Mouse (Mus musculus) forelimb bud, embryonic 11.5 days (tissue): ENCODE results near the gene Krt86.

Source experiments
- DNase-seq: peaks from one replicate; pipeline ENCODE4 v3.0.0-alpha.2; 2012; ENCODE audit warnings: low read depth, low spot score

Gene Krt86

DNA sequence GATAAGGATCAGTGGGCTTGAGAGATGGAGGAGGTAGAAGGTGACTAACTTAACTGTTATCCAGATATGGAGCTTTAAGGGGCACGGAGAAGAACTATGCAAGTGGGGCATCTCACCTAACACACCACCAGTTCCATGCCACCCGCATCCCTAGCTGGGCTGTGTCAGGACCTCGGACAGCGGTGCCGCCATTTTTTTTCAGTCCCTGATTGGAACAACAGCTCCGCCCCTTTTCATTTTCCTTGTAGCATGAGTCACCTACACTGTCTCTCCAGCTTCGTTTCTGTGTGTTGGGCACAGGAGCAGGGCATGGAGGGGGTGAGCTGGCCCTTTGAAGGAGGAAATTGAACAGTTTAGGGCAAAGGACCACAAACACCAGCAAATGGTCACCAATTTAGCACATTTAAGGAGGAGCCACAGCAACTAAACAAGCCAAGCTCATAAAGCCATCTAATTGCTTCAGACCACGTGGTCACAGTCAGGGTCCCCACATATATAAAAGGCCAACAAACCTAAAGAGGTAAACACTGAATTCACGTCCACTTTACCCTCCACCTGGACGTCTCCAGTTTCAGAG lies at the start of gene Krt86:
Gene Krt86 (plus strand): TSS at position 527 of the 577 bp plus-strand sequence.
- DNase-seq = peak; percentile 62

DNA sequence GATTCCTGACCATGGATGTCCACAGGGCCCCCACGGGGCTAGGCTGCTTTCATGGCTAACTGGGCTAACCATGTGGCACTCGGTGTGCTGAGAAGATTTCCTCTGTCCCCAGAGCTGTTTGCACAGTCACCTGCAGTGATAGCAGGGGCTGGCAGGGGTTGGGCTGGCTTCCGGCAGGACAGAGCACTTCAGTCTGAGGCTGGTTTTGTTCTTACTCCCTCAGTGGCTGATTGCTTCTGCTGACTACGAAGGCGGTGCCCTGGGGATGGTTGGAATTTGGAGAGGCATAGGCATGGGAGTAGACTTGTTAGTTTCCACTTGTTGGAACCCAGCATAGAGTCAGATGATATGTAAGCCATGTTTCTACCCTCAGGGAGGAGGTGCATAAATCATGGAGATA lies 48.4 kb upstream of the Krt86 start:
- no peak for DNase-seq

DNA sequence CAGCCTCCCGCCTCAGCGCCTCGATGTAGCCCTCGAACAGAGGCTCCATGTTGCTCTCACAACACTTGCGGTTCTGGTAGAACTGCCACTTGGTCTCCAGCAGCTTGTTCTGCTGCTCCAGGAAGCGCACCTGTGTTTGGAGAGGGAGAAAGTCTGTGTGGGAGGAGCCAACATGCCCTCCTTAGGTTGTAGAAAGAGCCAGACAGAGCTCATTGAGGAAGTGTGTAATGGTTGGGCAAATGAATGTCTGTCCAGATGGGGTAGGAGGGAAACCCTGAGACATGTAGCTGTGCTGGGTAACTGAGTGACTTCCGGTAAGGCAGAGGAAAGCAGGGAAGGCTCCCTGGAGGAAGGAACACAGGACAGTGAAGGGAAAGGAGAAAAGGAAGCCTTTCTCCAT lies 36.7 kb upstream of the Krt86 start:
- DNase-seq = no peak

DNA sequence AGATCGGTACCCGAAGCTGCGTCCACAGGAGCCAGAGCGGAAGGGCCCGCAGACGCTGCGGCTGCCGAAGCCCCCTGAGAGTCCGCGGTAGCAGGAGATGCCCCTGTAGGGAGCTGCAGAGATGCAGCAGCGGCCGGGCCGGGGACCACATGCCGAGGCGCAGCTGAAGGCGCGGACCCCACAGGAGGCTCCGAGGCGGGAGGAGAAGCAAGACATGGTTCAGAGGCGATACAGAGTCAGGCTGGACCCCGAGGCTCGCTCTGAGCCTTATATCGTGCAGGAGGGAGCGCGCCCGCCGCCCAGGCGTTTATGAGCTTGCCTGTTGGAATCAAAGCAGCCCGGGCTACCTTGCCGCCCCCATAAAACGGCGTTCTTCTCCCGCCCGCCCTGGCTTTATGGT lies 34.7 kb upstream of the Krt86 start, which contains the start of gene Krt87:
Gene Krt87 (minus strand): TSS at position 250 of the 400 bp plus-strand sequence.
- DNase-seq = peak; percentile 40

DNA sequence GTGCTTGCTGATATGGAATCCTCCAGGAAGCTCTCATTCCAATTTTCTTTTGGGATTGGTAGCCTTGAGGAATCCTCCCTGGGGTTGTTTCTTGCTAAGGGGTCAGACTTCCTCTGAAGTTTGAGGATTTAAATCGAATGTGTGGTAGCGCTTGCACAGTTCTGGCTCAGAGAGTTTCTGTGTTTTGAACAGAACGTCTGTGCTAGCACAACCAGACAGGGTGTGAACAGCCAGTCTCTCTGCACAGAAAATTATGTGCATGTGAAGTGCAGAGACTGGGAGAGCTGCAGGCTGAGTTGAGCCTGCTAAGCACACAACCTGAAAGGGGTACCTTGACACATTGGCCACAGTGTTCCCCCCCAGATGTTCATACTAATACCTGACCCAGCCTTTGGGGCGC lies 32.4 kb upstream of the Krt86 start:
- DNase-seq = no peak

DNA sequence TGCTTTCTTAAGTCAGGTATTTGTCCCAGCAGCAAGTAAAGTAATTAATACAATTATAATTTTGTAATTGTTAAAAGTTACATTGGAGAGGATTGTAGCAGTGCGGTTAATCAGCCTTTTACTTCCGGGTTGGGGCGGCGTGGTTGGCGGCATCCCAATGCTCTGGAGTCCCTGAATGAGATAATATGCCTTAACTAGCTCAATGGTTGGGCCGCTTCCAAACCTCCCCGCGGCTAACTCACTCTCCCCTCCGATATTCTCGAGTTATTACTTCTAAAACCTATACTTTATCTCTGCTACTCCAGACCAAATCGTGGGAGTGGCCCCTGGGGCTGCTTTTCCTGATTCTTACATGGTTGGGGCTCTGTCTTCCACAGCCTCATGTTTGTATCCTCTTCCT lies 26.7 kb upstream of the Krt86 start:
- no peak for DNase-seq

DNA sequence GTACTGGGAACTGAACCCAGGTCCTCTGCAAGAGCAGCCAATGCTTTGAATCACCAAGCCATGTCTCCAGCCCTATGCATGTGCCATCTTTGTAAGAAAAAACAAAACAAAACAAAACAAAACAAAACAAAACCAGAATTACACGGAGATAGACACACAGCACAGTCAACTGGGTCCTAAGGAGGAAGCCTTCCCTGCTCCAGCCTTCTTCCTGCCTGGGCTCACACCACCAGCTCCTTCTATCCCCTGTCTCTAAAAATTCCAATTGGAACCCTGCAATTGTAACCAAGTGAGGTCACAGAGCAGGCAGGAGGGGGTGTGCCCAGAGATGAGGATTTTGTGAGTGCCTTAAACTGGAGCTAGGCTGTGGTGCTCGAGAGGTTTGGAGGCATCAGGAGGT lies 25.8 kb upstream of the Krt86 start, which contains the start of gene Krt88:
Gene Krt88 (plus strand): TSS at position 301 of the 400 bp plus-strand sequence.
- no peak for DNase-seq

DNA sequence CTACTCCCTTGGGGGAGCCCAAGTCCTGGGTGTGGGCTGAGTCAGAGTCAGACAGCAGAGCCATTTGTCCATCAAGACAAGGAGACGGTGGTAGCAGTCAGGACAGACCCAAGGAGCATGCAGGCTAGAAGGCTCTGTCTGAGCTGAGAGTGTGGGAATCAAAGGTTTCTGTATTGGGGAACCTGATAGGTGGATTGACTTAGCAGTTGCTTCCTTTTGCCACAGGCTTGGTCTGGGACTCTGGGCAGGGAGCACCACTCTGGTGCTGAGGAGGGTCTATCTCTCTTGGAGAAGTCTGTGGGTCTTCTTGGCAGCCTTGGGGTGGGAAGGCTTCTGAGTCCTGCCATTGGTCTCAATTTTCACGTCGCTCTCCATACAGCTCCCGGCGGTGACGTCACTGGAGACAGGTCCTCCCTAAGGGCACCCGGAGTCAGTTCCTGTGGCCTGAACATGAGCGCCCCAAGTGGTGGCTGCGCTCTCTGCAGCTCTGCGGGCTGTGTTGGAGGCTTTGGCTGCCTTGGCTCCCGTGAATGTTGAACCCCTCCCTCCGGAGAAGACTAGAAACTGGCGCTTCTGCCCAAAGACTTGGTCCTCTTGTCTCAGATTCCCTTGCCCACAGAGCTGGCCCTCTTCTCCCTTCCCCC lies 20.1 kb upstream of the Krt86 start:
- peak; percentile 65 for DNase-seq

DNA sequence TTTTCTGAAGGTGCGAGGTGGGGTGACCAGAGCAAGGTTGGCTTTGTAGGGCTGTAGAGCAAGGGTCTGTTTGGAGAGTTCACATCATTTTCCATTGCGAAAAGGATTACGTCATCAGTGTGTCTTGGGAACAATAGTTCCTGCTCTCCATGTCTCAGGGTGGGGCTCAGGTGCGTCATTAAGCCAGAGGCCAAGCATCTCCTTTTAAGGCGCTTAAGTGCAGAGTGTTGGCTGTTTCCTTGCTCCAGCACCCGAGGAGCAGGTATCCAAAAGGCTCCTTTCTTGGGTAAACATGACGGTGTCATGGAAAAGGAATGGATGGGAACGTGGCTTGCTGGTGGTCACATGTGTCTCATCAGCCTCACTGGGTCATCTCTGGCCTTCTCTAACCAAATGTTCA lies 18.5 kb upstream of the Krt86 start:
- DNase-seq = no peak

DNA sequence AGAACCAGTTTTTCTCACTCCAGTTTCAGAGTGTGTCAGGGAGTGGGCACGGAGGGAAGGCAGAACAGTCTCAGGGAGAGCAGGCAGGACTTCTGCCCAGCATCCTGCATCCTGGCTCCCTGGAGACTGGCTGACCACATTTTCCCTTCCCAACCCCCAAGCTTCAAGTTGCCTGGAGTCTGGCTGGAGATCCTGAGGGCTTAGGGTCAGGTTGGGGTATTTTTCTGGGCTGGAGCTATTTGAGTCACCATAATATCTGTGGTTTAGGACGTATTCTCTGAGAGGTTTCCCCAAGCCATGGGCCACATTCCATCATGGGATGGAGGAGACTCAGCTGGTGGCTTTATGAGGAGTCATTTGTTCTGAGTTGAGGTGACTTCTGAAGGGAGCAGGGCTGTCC lies 18.0 kb upstream of the Krt86 start:
- no peak for DNase-seq

DNA sequence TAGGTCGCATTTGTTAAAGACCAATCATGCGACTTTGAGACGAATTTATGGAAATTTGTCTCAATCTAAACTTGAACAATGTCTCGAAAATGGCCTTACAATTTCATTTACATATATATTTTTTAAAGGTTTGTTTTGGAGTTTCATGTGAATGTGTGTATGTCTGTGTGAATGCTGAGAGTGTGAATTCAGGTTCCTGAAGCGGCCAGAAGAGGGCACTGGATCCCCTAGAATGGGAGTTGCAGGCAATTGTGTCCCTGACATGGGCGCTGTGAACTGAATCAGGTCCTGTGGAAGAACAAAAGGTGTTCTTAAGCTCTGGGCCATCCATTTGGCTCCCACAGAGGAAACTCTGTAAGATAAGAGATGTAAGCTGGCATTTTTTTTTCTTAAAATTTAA lies 17.4 kb upstream of the Krt86 start:
- no peak for DNase-seq

DNA sequence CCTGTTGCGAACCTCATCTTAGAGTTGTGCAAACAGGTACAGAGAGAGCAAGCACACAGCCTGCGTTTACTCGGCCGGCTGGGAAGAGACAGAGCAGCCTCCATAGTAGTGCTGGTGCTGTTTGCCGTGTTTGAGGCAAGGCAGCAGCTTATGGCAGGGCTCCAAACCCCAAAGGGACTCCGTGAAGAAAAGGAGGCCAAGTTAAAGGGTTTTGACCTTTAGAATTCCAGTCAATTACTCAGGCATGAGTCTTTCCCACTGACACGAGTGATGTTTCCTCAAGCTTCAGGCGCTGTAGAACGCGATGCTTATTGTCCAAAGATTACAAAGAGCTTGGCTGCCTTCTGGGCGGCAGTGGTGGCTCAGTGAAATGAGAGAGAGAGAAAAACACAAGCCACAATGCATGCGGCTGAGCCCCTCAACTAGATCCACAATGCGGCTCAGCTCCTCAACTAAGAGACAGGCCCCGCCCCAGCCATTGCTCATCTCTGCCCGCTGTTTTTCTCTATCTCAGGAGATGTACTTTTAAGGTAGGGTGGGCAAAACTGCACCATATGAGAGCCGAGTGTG lies 14.8 kb upstream of the Krt86 start:
- DNase-seq = no peak

DNA sequence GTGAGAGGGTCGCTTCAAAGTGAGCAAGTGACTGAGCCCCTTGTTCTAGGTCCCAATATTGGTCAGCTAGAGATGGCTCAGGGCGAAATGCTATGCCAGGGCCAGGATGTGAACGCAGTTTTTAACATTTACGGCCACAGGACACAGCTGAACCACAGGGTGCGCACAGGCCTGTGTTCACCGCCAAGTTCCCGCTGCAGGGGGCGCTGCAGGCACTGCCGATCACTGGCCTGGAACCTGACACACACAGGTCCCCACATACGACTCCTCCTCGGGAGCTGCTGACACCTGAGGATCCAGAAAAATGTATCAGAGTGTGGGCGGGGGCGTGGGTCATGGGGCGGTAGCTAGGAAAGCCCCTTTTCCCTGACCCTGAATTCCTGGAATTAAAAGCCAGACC lies 14.0 kb upstream of the Krt86 start:
- no peak for DNase-seq

DNA sequence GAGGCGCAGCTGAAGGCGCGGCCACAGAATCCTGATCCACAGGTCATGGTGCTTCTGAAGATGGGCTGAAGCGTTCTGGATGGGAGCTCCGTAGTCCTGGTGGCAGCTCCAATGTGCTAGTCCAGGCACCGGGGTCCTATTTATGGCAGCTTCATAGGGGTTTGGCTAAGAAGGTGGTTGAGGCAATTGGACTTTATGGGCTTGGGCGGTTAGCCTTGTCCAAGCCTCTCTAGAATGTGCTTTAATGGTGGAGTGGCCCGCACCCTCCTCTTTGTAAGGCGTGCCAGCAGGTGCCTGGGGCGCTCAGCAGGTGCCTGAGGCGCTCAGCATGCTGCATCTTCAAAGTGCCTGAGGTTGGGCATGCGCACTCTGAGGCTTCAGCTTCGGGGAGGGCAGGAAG lies 9.6 kb upstream of the Krt86 start, which contains the start of gene Krt81:
Gene Krt81 (minus strand): TSS at position 101 of the 400 bp plus-strand sequence.
- DNase-seq = no peak

DNA sequence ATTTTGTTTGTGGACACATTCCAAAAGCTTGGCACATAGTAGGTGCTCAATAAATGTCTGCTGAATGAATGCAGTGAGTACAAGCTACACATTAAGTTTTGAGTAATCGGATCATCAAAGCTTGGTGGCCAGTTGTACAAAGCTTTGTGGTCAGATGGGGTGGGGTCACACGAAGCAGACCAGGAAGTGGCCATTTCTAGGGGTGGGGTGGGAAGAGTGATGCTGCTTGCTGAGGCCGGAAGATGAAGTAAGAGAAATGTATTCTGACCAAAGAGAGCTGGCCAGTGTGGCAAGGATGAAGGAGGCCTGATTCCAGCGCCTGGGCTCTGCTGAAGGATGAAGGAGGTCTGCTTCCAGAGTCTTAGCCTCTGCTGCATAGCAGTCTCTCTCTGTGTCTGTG lies 4.2 kb upstream of the Krt86 start:
- no peak for DNase-seq

DNA sequence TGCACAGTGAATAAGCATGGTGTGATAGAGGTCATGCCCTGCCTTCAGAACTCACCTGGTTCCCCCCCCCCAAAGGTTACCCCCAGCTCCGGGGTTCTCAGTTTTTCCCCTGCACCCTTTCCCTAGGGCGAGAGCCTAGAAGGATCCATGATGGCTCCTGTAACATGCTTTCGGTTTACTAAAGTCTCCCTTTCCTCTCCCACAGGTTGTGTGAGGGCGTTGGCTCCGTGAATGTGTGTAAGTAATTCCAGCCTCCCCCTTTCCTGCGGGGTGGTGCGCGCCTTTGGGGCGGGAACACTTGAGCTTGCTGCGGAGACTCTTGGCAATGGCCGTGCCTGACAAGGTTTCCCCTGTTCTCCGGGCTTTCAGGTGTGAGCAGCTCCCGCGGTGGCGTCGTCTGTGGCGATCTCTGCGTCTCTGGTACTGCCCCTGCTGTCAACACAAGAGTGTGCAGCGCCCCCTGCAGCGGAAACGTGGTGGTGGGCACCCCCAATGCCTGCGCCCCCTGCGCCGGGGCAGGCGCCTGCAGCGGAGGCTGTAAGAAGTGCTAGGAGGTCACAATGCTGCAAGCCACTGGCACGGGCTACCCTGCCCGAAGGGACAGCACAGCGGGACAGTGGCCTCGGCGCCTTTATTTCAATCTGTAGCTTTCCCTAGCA lies 5.9 kb downstream of the Krt86 start:
- peak; percentile 32 for DNase-seq

DNA sequence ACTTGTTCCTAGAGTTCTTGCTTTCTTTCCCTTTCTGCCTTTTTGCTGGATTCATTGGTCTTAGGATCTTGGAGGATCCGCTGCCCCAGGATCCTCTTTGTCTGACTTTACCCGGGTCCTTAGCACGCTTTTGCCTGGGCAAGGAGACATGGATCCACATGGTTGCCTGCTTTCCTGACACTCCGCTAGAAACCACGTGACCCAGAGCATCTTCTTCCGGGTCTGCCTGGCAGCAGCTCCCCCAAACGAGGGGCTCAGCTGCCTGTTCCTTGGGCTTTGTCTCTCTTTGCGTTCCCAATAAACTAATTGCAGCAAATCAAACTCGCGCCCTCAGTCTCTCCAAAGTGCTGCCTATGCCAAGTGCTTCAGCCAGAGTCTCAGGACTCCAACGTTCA lies 6.4 kb downstream of the Krt86 start:
- DNase-seq = no peak

DNA sequence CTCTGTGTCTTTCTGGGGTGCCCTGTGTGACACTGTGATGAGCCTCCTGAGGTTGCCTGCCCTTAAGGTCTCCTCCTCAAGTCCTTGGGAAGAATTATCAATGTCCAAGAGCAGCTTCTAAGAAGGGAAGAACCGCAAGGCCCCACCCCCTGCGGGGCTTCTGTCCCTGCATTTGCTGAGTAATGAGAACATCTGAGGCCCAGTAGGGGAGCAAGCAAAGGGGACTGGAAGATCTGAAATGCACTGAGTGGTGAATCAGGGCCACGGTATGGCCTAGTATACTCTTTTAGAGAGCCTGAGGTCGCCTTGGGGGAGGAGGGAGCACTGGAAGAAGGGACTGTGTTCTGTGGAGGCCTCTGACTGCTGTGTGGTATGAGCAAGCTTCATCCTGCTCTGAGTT lies 8.8 kb downstream of the Krt86 start:
- no peak for DNase-seq

DNA sequence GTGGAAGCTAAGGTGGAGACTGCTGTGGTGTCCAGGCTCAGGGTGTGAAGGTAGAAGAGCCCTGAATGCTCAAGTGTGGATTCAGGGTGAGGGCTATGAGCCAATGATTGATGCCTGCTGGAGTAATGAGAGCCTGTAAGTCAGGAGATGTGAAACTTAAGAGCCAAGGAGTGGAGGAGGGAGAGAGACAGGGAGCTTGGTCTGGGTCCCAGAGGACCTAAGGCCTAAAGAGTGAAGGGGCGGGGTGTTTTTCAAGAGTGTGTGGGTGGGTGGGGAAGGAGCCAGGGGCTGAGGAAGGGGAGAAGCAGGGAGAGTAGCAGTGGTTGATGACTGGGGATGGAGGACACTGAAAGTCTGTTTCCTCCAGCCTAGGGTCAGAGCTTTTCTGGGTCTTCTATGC lies 10.4 kb downstream of the Krt86 start:
- no peak for DNase-seq

DNA sequence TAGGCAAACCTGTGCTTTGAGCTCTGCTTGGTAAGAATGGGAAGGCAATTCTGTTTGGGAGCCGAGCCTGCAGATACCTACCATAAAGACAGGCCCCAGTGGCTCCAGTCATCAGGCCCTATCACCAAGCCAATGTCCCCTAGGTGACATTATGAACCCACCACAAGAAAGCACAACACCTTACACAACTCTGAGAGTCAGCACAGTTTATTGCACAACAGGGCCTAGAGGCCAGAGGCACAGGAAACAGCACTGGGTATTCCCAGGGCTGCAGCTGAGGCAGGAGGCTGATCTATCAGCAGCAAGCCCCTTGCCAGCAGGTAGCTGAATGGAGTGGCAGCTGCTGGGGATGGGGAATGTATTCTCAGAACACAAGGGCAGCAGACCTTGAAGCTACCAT lies 11.7 kb downstream of the Krt86 start:
- DNase-seq = no peak

DNA sequence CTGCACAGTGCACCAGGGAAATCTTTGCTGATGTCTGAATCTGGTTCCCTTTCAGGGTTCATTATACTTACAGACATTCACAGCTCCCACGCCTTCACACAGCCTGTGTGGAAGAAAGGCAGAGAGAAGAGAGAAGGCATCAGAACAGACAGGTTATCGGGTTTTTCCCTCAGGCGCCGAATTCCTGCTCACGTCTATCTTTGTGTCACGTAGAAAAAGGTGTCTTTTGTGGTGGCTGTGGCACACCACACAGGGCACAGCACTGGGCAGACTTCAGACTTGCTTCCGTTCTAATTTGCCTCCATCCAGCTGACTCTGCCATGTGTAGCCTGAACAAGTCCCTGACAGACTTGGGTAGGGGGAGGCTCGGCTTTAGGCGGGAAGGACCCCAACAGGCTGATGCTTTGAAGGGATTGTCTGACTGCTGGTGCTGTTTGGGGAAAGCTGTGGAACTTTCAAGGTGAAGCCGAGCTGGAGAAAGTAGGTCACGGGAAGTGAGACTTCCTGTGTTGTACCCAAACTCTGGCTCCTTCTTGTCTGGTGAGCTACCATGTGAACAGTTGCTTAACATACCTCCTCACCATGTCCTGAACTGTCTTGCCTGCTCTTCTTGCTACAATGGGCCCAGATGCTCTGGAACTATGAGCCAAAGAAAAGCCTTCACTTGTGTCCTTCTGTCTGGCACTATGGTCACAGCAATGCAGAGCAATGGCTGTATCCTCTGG lies 12.8 kb downstream of the Krt86 start:
- DNase-seq = no peak

DNA sequence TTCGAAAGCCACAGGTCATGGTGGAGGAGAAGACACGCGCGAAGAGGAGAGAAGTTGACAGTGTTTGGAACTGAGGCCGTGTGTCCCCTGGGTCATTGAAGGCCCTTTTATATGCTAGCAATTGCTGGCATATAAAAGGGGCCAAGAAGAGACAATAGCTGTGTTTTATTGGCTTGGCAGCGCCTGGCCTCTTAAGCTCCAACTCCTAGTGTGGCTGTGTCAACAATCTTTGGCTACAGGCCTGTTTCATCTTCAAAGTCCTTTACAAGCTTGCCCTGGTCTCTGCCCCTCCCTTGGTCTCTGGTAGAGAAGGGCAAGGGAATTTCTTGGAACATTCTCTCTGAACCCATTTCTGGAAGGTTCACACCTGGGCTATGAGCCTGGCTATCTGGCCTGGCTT lies 18.2 kb downstream of the Krt86 start, which contains the start of gene Krt83:
Gene Krt83 (minus strand): TSS at position 82 of the 400 bp plus-strand sequence.
- no peak for DNase-seq
